Mouse (Mus musculus): ENCODE measurements around the gene Mmp14.
A peak's percentile ranks its signal among the peaks of the same experiment; 100 is the strongest.

Mmp14 gene

GRCm38 (mm10) chr14:54431334-54432077 is at the start of gene Mmp14:
Gene Mmp14 (plus strand): TSS chr14:54431612.
- peak; percentile 89 for DNase-seq (ENCODE audit: low spot score)

GRCm38 (mm10) chr14:54381816-54382215 is 49.6 kb upstream of the Mmp14 start:
- no peak for DNase-seq (ENCODE audit: low spot score)

GRCm38 (mm10) chr14:54382641-54383040 is 48.8 kb upstream of the Mmp14 start:
- no peak for DNase-seq (ENCODE audit: low spot score)

- DNase-seq (ENCODE audit: low spot score): no peak
These were observed 48.0 kb upstream of the Mmp14 start for GRCm38 (mm10) chr14:54383355-54383771.

- no peak for DNase-seq (ENCODE audit: low spot score)
These were observed 47.0 kb upstream of the Mmp14 start for GRCm38 (mm10) chr14:54384396-54384795.

- DNase-seq (ENCODE audit: low spot score): no peak
These were observed 45.3 kb upstream of the Mmp14 start for GRCm38 (mm10) chr14:54385968-54386618.

GRCm38 (mm10) chr14:54387546-54387945 is 43.9 kb upstream of the Mmp14 start:
- no peak for DNase-seq (ENCODE audit: low spot score)

GRCm38 (mm10) chr14:54390843-54391242 is 40.6 kb upstream of the Mmp14 start:
- no peak for DNase-seq (ENCODE audit: low spot score)

- no peak for DNase-seq (ENCODE audit: low spot score)
These were observed 37.6 kb upstream of the Mmp14 start for GRCm38 (mm10) chr14:54393794-54394193.

- DNase-seq (ENCODE audit: low spot score): no peak
These were observed 37.1 kb upstream of the Mmp14 start for GRCm38 (mm10) chr14:54394309-54394708.

GRCm38 (mm10) chr14:54396685-54397084 is 34.7 kb upstream of the Mmp14 start:
- DNase-seq (ENCODE audit: low spot score): no peak

GRCm38 (mm10) chr14:54397872-54398527 is 33.4 kb upstream of the Mmp14 start:
- no peak for DNase-seq (ENCODE audit: low spot score)

- DNase-seq (ENCODE audit: low spot score): no peak
These were observed 32.9 kb upstream of the Mmp14 start for GRCm38 (mm10) chr14:54398528-54398916.

- no peak for DNase-seq (ENCODE audit: low spot score)
These were observed 32.5 kb upstream of the Mmp14 start for GRCm38 (mm10) chr14:54398921-54399382.

GRCm38 (mm10) chr14:54401723-54402122 is 29.7 kb upstream of the Mmp14 start:
- DNase-seq (ENCODE audit: low spot score): no peak

GRCm38 (mm10) chr14:54408336-54409056 is 22.9 kb upstream of the Mmp14 start:
- DNase-seq (ENCODE audit: low spot score): no peak

GRCm38 (mm10) chr14:54409057-54409645 is 22.3 kb upstream of the Mmp14 start:
- no peak for DNase-seq (ENCODE audit: low spot score)

- DNase-seq (ENCODE audit: low spot score): peak; percentile 38
These were observed 21.2 kb upstream of the Mmp14 start for GRCm38 (mm10) chr14:54409980-54410810.

- DNase-seq (ENCODE audit: low spot score): no peak
These were observed 19.3 kb upstream of the Mmp14 start for GRCm38 (mm10) chr14:54412000-54412576.

GRCm38 (mm10) chr14:54412629-54413170 is 18.7 kb upstream of the Mmp14 start:
- peak; percentile 78 for DNase-seq (ENCODE audit: low spot score)
